ENCODE assay signal across 7 mouse cellular contexts in genomic region chr4:137706510-137706909, GRCm38 (mm10). TPM values are rescaled to one million over a fixed set of nuclear protein-coding genes. Genes with fewer than 3 reads are reported as not detected.
DNase-seq lines count a peak whose midpoint lies in the region; ATAC-seq and TF ChIP-seq lines count a peak whose summit lies in the region.

No protein-coding gene starts in this region.

- no peak for DNase-seq in kidney, adult 11 months
- DNase-seq in hindbrain, embryonic 14.5 days (ENCODE audit: low spot score), result no peak
- DNase-seq in liver, postnatal 0 days, result no peak
- no peak for DNase-seq in layer of hippocampus, adult 8-10 months (ENCODE audit: low spot score in 2 of 2)
- no peak for DNase-seq in frontal cortex, postnatal 36 days (ENCODE audit: low spot score in 2 of 2)

- no peak for TF ChIP-seq CTCF in liver, postnatal 0 days (IDR thresholded peaks at IDR 0.05; ENCODE audit: low read depth)

- no peaks in the 10 kb centered on the region for H3K36me3 ChIP-seq in kidney, embryonic 16.5 days (ENCODE audit: insufficient read depth, low read length)
- H3K36me3 ChIP-seq in hindbrain, embryonic 14.5 days (replicated peaks; ENCODE audit: control insufficient read depth, insufficient read depth), result no peaks in the 10 kb centered on the region
- H3K36me3 ChIP-seq in liver, postnatal 0 days (replicated peaks; ENCODE audit: insufficient read depth, low read length), result no peaks in the 10 kb centered on the region
- no peaks in the 10 kb centered on the region for H3K36me3 ChIP-seq in stomach, embryonic 15.5 days

- 67% methylated on average over 7 of the region's 7 CpGs for WGBS in kidney, embryonic 16.5 days
- WGBS in hindbrain, embryonic 14.5 days, result 76% methylated on average over 7 of the region's 7 CpGs
- 58% methylated on average over 7 of the region's 7 CpGs for WGBS in liver, postnatal 0 days (ENCODE audit: insufficient replicate concordance)
- WGBS in stomach, embryonic 15.5 days, result 53% methylated on average over 7 of the region's 7 CpGs

- no peaks in the 10 kb centered on the region for H3K9me3 ChIP-seq in kidney, embryonic 16.5 days (ENCODE audit: low read length)
- H3K9me3 ChIP-seq in hindbrain, embryonic 14.5 days (ENCODE audit: control insufficient read depth, low read length), result no peaks in the 10 kb centered on the region
- no peaks in the 10 kb centered on the region for H3K9me3 ChIP-seq in liver, postnatal 0 days (ENCODE audit: low read length)
- H3K9me3 ChIP-seq in stomach, embryonic 15.5 days, result no peaks in the 10 kb centered on the region

- peak overlapping the region; percentile 46 for H3K27ac ChIP-seq in kidney, embryonic 16.5 days (ENCODE audit: low read length)
- no peak overlapping the region for H3K27ac ChIP-seq in hindbrain, embryonic 14.5 days
- H3K27ac ChIP-seq in liver, postnatal 0 days (ENCODE audit: low read depth), result peak overlapping the region; percentile 22; the same call in 1 of the 2 replicates
- peak overlapping the region; percentile 82 for H3K27ac ChIP-seq in stomach, embryonic 15.5 days

- no peak for ATAC-seq in kidney, embryonic 16.5 days (ENCODE audit: low FRiP score, low TSS enrichment)
- ATAC-seq in hindbrain, embryonic 14.5 days (ENCODE audit: low FRiP score), result no peak
- ATAC-seq in liver, postnatal 0 days, result peak; percentile 62
- peak; percentile 45; the same call in 1 of the 2 replicates for ATAC-seq in stomach, embryonic 15.5 days (ENCODE audit: insufficient read depth, low FRiP score, low read depth)

- peak overlapping the region; percentile 38; the same call in 1 of the 2 replicates for H3K9ac ChIP-seq in kidney, embryonic 16.5 days (replicated peaks; ENCODE audit: low read length)
- H3K9ac ChIP-seq in hindbrain, embryonic 14.5 days, result peak overlapping the region; percentile 84; the same call in 1 of the 2 replicates
- no peak overlapping the region for H3K9ac ChIP-seq in liver, postnatal 0 days (replicated peaks)
- 0 out of 2 replicates have a peak overlapping the region, but pooled peaks have one; percentile 0 for H3K9ac ChIP-seq in stomach, embryonic 15.5 days

- H3K4me1 ChIP-seq in kidney, embryonic 16.5 days (ENCODE audit: insufficient read depth, low read length), result peaks cover 11% of the 10 kb centered on the region
- H3K4me1 ChIP-seq in hindbrain, embryonic 14.5 days (replicated peaks; ENCODE audit: control insufficient read depth, insufficient read depth, low read length), result peaks cover 39% of the 10 kb centered on the region
- H3K4me1 ChIP-seq in liver, postnatal 0 days (ENCODE audit: insufficient read depth), result peaks cover 11% of the 10 kb centered on the region
- peaks cover 24% of the 10 kb centered on the region for H3K4me1 ChIP-seq in stomach, embryonic 15.5 days

- no peak overlapping the region for H3K4me3 ChIP-seq in kidney, embryonic 16.5 days (ENCODE audit: low read length)
- H3K4me3 ChIP-seq in hindbrain, embryonic 14.5 days (replicated peaks; ENCODE audit: low read length), result no peak overlapping the region; the same call in 1 of the 2 replicates
- H3K4me3 ChIP-seq in liver, postnatal 0 days (ENCODE audit: low read depth, low read length), result no peak overlapping the region
- peak overlapping the region; percentile 65; the same call in 1 of the 2 replicates for H3K4me3 ChIP-seq in stomach, embryonic 15.5 days (replicated peaks)

- peak overlapping the region; percentile 88; the same call in 1 of the 2 replicates for H3K4me2 ChIP-seq in kidney, embryonic 16.5 days (replicated peaks; ENCODE audit: low read depth, low read length)
- H3K4me2 ChIP-seq in hindbrain, embryonic 14.5 days (replicated peaks), result peak overlapping the region; percentile 89
- peak overlapping the region; percentile 89 for H3K4me2 ChIP-seq in liver, postnatal 0 days (ENCODE audit: low read depth, low read length)
- peak overlapping the region; percentile 92 for H3K4me2 ChIP-seq in stomach, embryonic 15.5 days

- peaks cover 6% of the 10 kb centered on the region; the same call in 1 of the 2 replicates for H3K27me3 ChIP-seq in kidney, embryonic 16.5 days (ENCODE audit: insufficient read depth, low read length)
- H3K27me3 ChIP-seq in hindbrain, embryonic 14.5 days (ENCODE audit: control insufficient read depth, insufficient read depth, low read length), result no peaks in the 10 kb centered on the region
- H3K27me3 ChIP-seq in liver, postnatal 0 days (ENCODE audit: insufficient read depth, low read length), result peaks cover 4% of the 10 kb centered on the region; the same call in 1 of the 2 replicates
- no peaks in the 10 kb centered on the region for H3K27me3 ChIP-seq in stomach, embryonic 15.5 days (replicated peaks)

- TF ChIP-seq EP300 in liver, postnatal 0 days (IDR thresholded peaks at IDR 0.05; ENCODE audit: low read depth), result no peak

RNA-seq across cellular contexts. Expression of gene Rap1gap, which starts 42.0 kb away (rescaled TPM):
- polyA plus RNA-seq in kidney, embryonic 16.5 days (2015; fragmentation: Nextera tagmentation; extraction: Ambion mirVana), result 22.0 and 31.7 TPM in 2 replicates
- polyA plus RNA-seq in hindbrain, embryonic 14.5 days (2014; fragmentation: Nextera tagmentation; extraction: Ambion mirVana), result 80.7 and 83.9 TPM in 2 replicates
- polyA plus RNA-seq in liver, postnatal 0 days (2015; fragmentation: Nextera tagmentation; extraction: Ambion mirVana), result 12.8 and 15.6 TPM in 2 replicates
- 59.1 and 73.0 TPM in 2 replicates for polyA plus RNA-seq in stomach, embryonic 15.5 days (2015; fragmentation: Nextera tagmentation; extraction: Ambion mirVana)
- total RNA-seq in layer of hippocampus, adult 8-10 months (2022), result 100 to 1,000 TPM; 253 to 279 (median 259) TPM

Comparison
In these comparisons a context has a peak if more than half of its experiments do, and no peak if none do; other contexts are left out.
1. ATAC-seq: peak in liver, postnatal 0 days (single experiment) and stomach, embryonic 15.5 days (single experiment); none in kidney, embryonic 16.5 days (single experiment) and hindbrain, embryonic 14.5 days (single experiment).
2. Peak in every context shown above with its lines, with median percentiles within 50 percentile points of each other: H3K4me2 ChIP-seq.